Mouse (Mus musculus): ENCODE data around the gene Psmd13. TPM values are rescaled to one million over a fixed set of nuclear protein-coding genes. Genes with fewer than 3 reads are reported as not detected.

Gene Psmd13
- polyA plus RNA-seq, 1 experiment from 2014 or later, result 279 TPM

DNA sequence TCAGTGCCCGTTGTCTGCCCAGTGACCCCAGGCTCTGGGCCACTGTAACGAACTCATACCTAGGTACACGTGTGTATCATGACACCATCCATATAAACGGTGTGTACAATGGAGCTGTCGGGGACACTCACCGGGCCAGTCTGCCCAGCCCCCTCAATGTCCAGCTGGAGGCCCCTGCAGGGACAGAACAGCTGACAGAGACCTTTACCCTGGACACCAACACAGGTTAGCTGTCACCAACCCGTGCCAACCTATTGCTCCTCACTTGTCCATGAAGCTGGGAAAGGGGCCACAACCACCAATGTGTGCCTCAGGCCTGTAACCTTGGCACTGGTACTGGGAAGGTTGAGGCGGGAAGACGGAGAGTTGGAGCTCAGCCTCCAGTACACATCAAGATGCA is 60.6 kb downstream of the Psmd13 start:
- no peak for ATAC-seq (replicated peaks)
- Histone ChIP-seq H3K27ac (no peak overlapping the region), H3K4me1 (peaks cover 9% of the 10 kb centered on the region), H3K4me3 (peak overlapping the region; percentile 41), H3K9ac (no peak overlapping the region), H3K9me3 (no peaks in the 10 kb centered on the region), H3K4me2 (peak overlapping the region; percentile 56), H3K36me3 (replicated peaks) (no peaks in the 10 kb centered on the region), H3K27me3 (replicated peaks) (no peaks in the 10 kb centered on the region)
- WGBS, result 63% methylated on average over 9 of the region's 9 CpGs

DNA sequence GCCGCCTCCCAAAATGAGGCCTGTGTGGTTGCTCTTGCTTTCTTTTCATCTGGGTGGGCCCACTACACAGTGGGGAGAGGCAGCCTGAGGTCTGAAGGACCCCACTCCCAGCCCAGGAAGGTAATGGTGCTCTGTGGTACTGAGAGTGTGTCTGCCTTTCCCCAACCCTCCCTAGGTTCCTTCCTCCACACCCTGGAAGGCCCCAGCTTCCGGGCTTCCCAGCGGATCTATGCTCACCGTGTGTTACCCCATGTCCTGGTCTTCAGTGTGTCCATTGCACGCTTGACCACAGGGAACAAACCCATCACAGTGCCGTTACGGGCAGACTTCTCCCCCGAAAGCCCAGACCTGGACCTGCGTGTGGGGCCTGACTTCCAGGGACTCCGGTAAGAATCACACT is 61.0 kb downstream of the Psmd13 start:
- no peak overlapping the region for H3K27ac ChIP-seq
- no peak overlapping the region for H3K4me2 ChIP-seq
- no peaks in the 10 kb centered on the region for H3K9me3 ChIP-seq
- H3K9ac ChIP-seq, result no peak overlapping the region
- 94% methylated on average over 10 of the region's 10 CpGs for WGBS
- H3K4me3 ChIP-seq, result no peak overlapping the region
- H3K27me3 ChIP-seq (replicated peaks), result no peaks in the 10 kb centered on the region
- no peaks in the 10 kb centered on the region for H3K36me3 ChIP-seq (replicated peaks)
- ATAC-seq (replicated peaks), result no peak
- H3K4me1 ChIP-seq, result peaks cover 9% of the 10 kb centered on the region

DNA sequence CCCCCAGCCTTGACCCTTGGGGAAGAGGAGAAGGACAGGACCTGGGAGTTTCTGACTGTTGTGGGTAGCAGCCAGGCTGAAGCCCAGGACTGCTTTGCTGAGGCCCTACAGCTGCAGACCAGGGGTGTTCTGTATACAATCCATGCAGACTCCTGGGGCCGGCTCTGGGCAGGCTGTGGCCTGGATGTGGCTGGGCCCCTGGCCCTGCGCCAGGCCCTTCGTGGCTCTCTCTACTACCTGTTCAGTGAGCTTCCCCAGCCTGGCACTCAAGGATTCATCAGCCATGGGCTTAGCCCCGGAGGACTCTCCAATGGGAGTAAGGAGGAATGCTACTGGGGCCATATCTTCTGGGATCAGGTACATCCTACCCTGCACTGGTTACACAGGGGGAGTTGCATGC is 61.6 kb downstream of the Psmd13 start:
- Histone ChIP-seq H3K9me3 (no peaks in the 10 kb centered on the region), H3K4me2 (no peak overlapping the region), H3K27me3 (replicated peaks) (no peaks in the 10 kb centered on the region), H3K4me1 (peaks cover 9% of the 10 kb centered on the region), H3K36me3 (replicated peaks) (no peaks in the 10 kb centered on the region), H3K27ac (no peak overlapping the region), H3K9ac (no peak overlapping the region), H3K4me3 (no peak overlapping the region)
- WGBS, result 94% methylated on average over 4 of the region's 4 CpGs
- ATAC-seq (replicated peaks), result no peak

DNA sequence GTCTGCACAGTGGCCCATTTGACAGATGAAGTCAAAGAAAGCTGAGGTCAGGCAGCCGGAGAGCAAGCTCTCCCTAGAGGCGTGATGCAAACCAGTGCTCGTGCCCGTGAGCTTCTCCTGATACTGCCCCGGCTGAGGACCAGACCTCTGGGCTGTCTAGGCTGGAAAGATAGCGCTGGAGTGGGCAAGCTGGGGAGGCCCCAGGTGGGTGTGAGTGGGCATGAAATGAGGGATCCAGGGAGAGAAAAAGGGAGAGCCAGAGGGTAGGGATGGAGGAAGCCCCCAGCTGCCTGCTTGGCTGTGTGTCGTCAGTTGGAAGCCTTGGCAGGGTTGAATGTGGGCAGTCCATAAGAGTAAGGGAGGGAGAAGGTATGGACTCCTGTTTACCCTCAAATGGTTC is 62.5 kb downstream of the Psmd13 start:
- Histone ChIP-seq H3K36me3 (replicated peaks) (no peaks in the 10 kb centered on the region), H3K4me3 (no peak overlapping the region), H3K27me3 (replicated peaks) (no peaks in the 10 kb centered on the region), H3K9me3 (no peaks in the 10 kb centered on the region), H3K9ac (no peak overlapping the region), H3K27ac (no peak overlapping the region), H3K4me1 (peaks cover 9% of the 10 kb centered on the region), H3K4me2 (no peak overlapping the region)
- no peak for ATAC-seq (replicated peaks)
- 97% methylated on average over 7 of the region's 7 CpGs for WGBS

DNA sequence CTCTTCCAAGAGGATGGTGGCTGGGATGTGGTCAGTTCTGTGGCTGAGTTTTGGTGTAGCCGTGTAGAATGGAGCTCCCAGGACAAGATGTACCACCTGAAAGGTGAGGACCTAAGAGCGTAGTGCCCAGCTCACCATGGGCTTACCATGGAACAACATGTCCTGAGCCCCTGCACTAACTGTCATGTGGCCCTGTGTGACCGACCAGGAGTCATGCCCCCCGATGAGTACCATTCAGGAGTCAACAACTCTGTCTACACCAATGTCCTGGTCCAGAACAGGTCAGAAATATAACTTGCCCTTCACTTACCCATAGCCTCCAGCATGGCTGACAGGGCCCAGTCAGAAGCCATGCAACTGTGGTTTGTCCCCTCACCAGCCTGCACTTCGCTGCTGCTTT is 63.5 kb downstream of the Psmd13 start:
- H3K27me3 ChIP-seq (replicated peaks), result no peaks in the 10 kb centered on the region
- WGBS, result 92% methylated on average over 5 of the region's 5 CpGs
- no peaks in the 10 kb centered on the region for H3K9me3 ChIP-seq
- H3K4me1 ChIP-seq, result peaks cover 9% of the 10 kb centered on the region
- H3K36me3 ChIP-seq (replicated peaks), result no peaks in the 10 kb centered on the region
- H3K4me2 ChIP-seq, result no peak overlapping the region
- no peak for ATAC-seq (replicated peaks)
- H3K9ac ChIP-seq, result no peak overlapping the region
- H3K27ac ChIP-seq, result no peak overlapping the region
- no peak overlapping the region for H3K4me3 ChIP-seq

DNA sequence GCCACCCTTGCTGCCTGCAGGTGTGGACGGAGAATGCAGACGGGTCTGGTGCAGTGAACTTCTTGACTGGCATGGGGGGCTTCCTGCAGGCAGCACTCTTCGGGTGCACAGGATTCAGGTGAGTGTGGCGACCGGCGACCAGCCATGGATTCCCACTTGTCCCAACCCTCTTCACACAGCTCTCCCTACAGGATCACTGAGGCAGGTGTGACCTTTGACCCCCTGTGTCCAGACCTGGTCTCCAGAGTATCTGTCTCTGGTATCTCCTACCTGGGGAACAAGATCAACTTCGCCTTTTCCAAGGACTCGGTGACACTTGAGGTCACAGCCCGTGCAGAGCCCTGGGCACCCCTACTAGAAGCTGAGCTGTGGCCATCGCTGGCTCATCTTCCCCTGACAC is 64.5 kb downstream of the Psmd13 start:
- no peak overlapping the region for H3K4me3 ChIP-seq
- no peak overlapping the region for H3K9ac ChIP-seq
- WGBS, result 93% methylated on average over 10 of the region's 10 CpGs
- no peak for ATAC-seq (replicated peaks)
- H3K27ac ChIP-seq, result no peak overlapping the region
- H3K4me1 ChIP-seq, result peaks cover 6% of the 10 kb centered on the region
- no peaks in the 10 kb centered on the region for H3K36me3 ChIP-seq (replicated peaks)
- H3K27me3 ChIP-seq (replicated peaks), result no peaks in the 10 kb centered on the region
- H3K4me2 ChIP-seq, result no peak overlapping the region
- H3K9me3 ChIP-seq, result no peaks in the 10 kb centered on the region

DNA sequence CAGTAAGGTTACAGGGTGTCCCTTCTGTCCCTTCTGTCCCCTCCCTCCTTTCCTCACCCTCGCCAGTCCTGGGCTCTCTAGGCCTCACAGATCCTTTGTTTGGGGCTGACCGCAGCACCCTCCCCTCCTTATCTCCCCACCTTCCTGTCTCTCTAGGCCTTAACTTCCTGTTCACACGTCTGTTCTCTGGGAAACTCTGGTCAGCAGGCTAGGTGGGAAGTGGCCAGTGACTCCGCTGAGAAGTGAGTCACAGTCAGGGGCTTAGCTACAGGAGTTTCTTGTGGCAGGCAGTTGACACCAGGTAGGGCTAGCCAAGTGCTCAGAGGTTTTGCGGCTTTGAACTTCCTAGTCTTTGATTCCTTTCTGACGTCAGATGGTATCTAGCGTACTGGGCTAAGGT is 65.2 kb downstream of the Psmd13 start:
- Histone ChIP-seq H3K4me2 (no peak overlapping the region), H3K4me1 (no peaks in the 10 kb centered on the region; the same call in 1 of the 2 replicates), H3K9me3 (no peaks in the 10 kb centered on the region), H3K27ac (no peak overlapping the region), H3K27me3 (replicated peaks) (no peaks in the 10 kb centered on the region), H3K36me3 (replicated peaks) (no peaks in the 10 kb centered on the region), H3K4me3 (no peak overlapping the region), H3K9ac (no peak overlapping the region)
- 83% methylated on average over 7 of the region's 7 CpGs for WGBS
- no peak for ATAC-seq (replicated peaks)

DNA sequence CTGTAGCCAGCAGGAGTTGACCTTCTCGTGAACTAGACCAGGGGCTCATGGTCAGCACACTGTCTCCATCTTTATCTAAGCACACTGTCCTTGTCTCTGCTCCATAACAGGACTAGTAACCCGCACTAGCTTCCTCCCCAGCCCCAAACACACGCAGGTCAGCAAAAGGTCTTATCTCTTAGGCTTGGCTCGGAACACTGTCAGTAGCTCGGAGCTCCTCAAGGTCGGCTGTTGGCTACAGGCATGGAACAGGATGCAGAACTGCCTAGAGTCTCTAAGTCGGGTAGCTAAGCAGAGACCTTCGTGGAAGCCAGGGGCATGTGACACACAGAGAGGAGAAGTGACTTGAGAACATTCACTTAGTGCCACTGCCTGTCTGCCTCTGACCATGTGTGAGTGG is 66.4 kb downstream of the Psmd13 start:
- Histone ChIP-seq H3K9me3 (no peaks in the 10 kb centered on the region), H3K27ac (no peak overlapping the region), H3K9ac (no peak overlapping the region), H3K4me2 (no peak overlapping the region), H3K36me3 (replicated peaks) (no peaks in the 10 kb centered on the region), H3K4me3 (no peak overlapping the region), H3K27me3 (replicated peaks) (no peaks in the 10 kb centered on the region), H3K4me1 (no peaks in the 10 kb centered on the region; the same call in 1 of the 2 replicates)
- WGBS, result 91% methylated on average over 8 of the region's 8 CpGs
- ATAC-seq (replicated peaks), result no peak

Other genes starting within 250 kb of the Psmd13 start
- gene Olfr53, start 235.5 kb upstream of the Psmd13 start, polyA plus RNA-seq (2015; fragmentation: Nextera tagmentation; extraction: Ambion mirVana), result not detected in 2 replicates
- gene Olfr539, start 222.0 kb upstream of the Psmd13 start, polyA plus RNA-seq (2015; fragmentation: Nextera tagmentation; extraction: Ambion mirVana), result not detected in 2 replicates
- gene Olfr45, start 200.0 kb upstream of the Psmd13 start, polyA plus RNA-seq (2015; fragmentation: Nextera tagmentation; extraction: Ambion mirVana), result not detected in 2 replicates
- gene Olfr541, start 184.7 kb upstream of the Psmd13 start, polyA plus RNA-seq (2015; fragmentation: Nextera tagmentation; extraction: Ambion mirVana), result not detected in 2 replicates
- not detected in 2 replicates for gene Cyp2e1, start 118.2 kb upstream of the Psmd13 start, polyA plus RNA-seq (2015; fragmentation: Nextera tagmentation; extraction: Ambion mirVana)
- gene Syce1, start 94.1 kb upstream of the Psmd13 start, polyA plus RNA-seq (2015; fragmentation: Nextera tagmentation; extraction: Ambion mirVana), result 0.45 and 0.55 TPM in 2 replicates
- gene Zfp941, start 59.8 kb upstream of the Psmd13 start, polyA plus RNA-seq (2015; fragmentation: Nextera tagmentation; extraction: Ambion mirVana), result 34.1 and 36.5 TPM in 2 replicates
- gene Urah, start 47.0 kb upstream of the Psmd13 start, polyA plus RNA-seq (2015; fragmentation: Nextera tagmentation; extraction: Ambion mirVana), result 0.38 TPM in 1 of 2 replicates, not detected in the other
- not detected in 2 replicates for gene Scgb1c1, start 36.4 kb upstream of the Psmd13 start, polyA plus RNA-seq (2015; fragmentation: Nextera tagmentation; extraction: Ambion mirVana)
- gene Odf3, start 34.2 kb upstream of the Psmd13 start, polyA plus RNA-seq (2015; fragmentation: Nextera tagmentation; extraction: Ambion mirVana), result not detected in 2 replicates
- gene Gm45785, start 25.6 kb upstream of the Psmd13 start, polyA plus RNA-seq (2015; fragmentation: Nextera tagmentation; extraction: Ambion mirVana), result 0.23 and 0.36 TPM in 2 replicates
- 110 and 111 TPM in 2 replicates for gene Ric8a, start 25.0 kb upstream of the Psmd13 start, polyA plus RNA-seq (2015; fragmentation: Nextera tagmentation; extraction: Ambion mirVana)
- 41.1 and 46.2 TPM in 2 replicates for gene Bet1l, start 24.4 kb upstream of the Psmd13 start, polyA plus RNA-seq (2015; fragmentation: Nextera tagmentation; extraction: Ambion mirVana)
- gene Sirt3, start 341 bp downstream of the Psmd13 start, polyA plus RNA-seq (2015; fragmentation: Nextera tagmentation; extraction: Ambion mirVana), result 54.0 and 55.5 TPM in 2 replicates
- gene Cox8b, start 18.5 kb downstream of the Psmd13 start, polyA plus RNA-seq (2015; fragmentation: Nextera tagmentation; extraction: Ambion mirVana), result not detected in 2 replicates
- gene Nlrp6, start 38.9 kb downstream of the Psmd13 start, polyA plus RNA-seq (2015; fragmentation: Nextera tagmentation; extraction: Ambion mirVana), result 0.56 and 0.63 TPM in 2 replicates
- 6.2 and 8.4 TPM in 2 replicates for gene Pgghg, start 59.4 kb downstream of the Psmd13 start, polyA plus RNA-seq (2015; fragmentation: Nextera tagmentation; extraction: Ambion mirVana)
- 0.65 and 1.1 TPM in 2 replicates for gene Ifitm5, start 68.3 kb downstream of the Psmd13 start, polyA plus RNA-seq (2015; fragmentation: Nextera tagmentation; extraction: Ambion mirVana)
- gene Gm45717, start 74.0 kb downstream of the Psmd13 start, polyA plus RNA-seq (2015; fragmentation: Nextera tagmentation; extraction: Ambion mirVana), result not detected in 2 replicates
- 135 and 145 TPM in 2 replicates for gene Ifitm2, start 74.0 kb downstream of the Psmd13 start, polyA plus RNA-seq (2015; fragmentation: Nextera tagmentation; extraction: Ambion mirVana)
- gene Ifitm1, start 85.3 kb downstream of the Psmd13 start, polyA plus RNA-seq (2015; fragmentation: Nextera tagmentation; extraction: Ambion mirVana), result 14.9 and 18.8 TPM in 2 replicates
- 40.9 and 59.9 TPM in 2 replicates for gene Ifitm3, start 128.8 kb downstream of the Psmd13 start, polyA plus RNA-seq (2015; fragmentation: Nextera tagmentation; extraction: Ambion mirVana)
- 0.99 and 1.4 TPM in 2 replicates for gene Ifitm6, start 136.0 kb downstream of the Psmd13 start, polyA plus RNA-seq (2015; fragmentation: Nextera tagmentation; extraction: Ambion mirVana)
- gene Gm17387, start 147.2 kb downstream of the Psmd13 start, polyA plus RNA-seq (2015; fragmentation: Nextera tagmentation; extraction: Ambion mirVana), result not detected in 2 replicates
- gene B4galnt4, start 179.1 kb downstream of the Psmd13 start, polyA plus RNA-seq (2015; fragmentation: Nextera tagmentation; extraction: Ambion mirVana), result 59.2 and 64.1 TPM in 2 replicates
- gene Pkp3, start 196.2 kb downstream of the Psmd13 start, polyA plus RNA-seq (2015; fragmentation: Nextera tagmentation; extraction: Ambion mirVana), result 0.84 TPM in 1 of 2 replicates, not detected in the other
- 2.3 and 2.7 TPM in 2 replicates for gene Sigirr, start 218.6 kb downstream of the Psmd13 start, polyA plus RNA-seq (2015; fragmentation: Nextera tagmentation; extraction: Ambion mirVana)
- gene Ano9, start 235.8 kb downstream of the Psmd13 start, polyA plus RNA-seq (2015; fragmentation: Nextera tagmentation; extraction: Ambion mirVana), result 0.36 and 0.42 TPM in 2 replicates
- 83.3 and 86.2 TPM in 2 replicates for gene Ptdss2, start 240.4 kb downstream of the Psmd13 start, polyA plus RNA-seq (2015; fragmentation: Nextera tagmentation; extraction: Ambion mirVana)